Mouse (Mus musculus): Measurements from ENCODE around the gene Tent4b. TPM values are rescaled to one million over a fixed set of nuclear protein-coding genes. Genes with fewer than 3 reads are reported as not detected.

Gene Tent4b
- polyA plus RNA-seq, 1 experiment from 2014 or later = 4.6 TPM

DNA sequence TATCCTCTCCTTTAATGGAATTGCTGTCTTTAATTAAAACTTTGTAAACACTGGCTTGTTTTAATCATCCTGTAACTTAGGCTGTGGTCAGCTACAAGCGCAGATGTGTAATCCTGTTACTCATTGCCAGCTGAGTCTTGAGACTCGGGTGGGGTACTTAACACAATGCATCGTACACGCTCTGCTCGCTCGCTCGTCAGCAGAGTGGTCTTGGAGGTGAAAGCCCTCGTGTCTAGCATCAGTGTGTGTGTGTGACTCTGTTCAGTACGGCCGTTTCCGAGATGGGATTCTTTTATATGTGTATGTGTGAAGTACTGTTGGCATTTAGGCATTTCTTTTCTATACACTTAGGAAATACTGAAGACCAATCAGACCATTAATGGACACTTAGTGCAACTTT, 59.5 kb downstream of the Tent4b start:
- no peaks in the 10 kb centered on the region for H3K9me3 ChIP-seq (ENCODE audit: low read length)
- H3K36me3 ChIP-seq (replicated peaks; ENCODE audit: insufficient read depth, low read length) = peaks cover 37% of the 10 kb centered on the region
- ATAC-seq (no peak), DNase-seq (no peak)
- no peaks in the 10 kb centered on the region for H3K4me1 ChIP-seq (ENCODE audit: insufficient read depth)
- H3K27me3 ChIP-seq (ENCODE audit: insufficient read depth, low read length) = no peaks in the 10 kb centered on the region
- H3K27ac ChIP-seq (ENCODE audit: low read depth) = no peak overlapping the region
- H3K9ac ChIP-seq (replicated peaks) = no peak overlapping the region
- TF ChIP-seq CTCF (IDR thresholded peaks at IDR 0.05; ENCODE audit: low read depth) = no peak
- WGBS (ENCODE audit: insufficient replicate concordance) = 82% methylated on average over 11 of the region's 11 CpGs
- no peak overlapping the region for H3K4me3 ChIP-seq (ENCODE audit: low read depth, low read length)
- no peak overlapping the region for H3K4me2 ChIP-seq (ENCODE audit: low read depth, low read length)

GRCm38 (mm10) chr8:88260466-88260980, 61.5 kb downstream of the Tent4b start:
- DNase-seq (no peak), ATAC-seq (no peak)
- Histone ChIP-seq H3K4me3 (ENCODE audit: low read depth, low read length) (no peak overlapping the region), H3K4me1 (ENCODE audit: insufficient read depth) (no peaks in the 10 kb centered on the region), H3K27me3 (ENCODE audit: insufficient read depth, low read length) (no peaks in the 10 kb centered on the region), H3K36me3 (replicated peaks; ENCODE audit: insufficient read depth, low read length) (peaks cover 20% of the 10 kb centered on the region), H3K9ac (replicated peaks) (no peak overlapping the region), H3K4me2 (ENCODE audit: low read depth, low read length) (no peak overlapping the region), H3K9me3 (ENCODE audit: low read length) (no peaks in the 10 kb centered on the region), H3K27ac (ENCODE audit: low read depth) (no peak overlapping the region)
- TF ChIP-seq EP300 (IDR thresholded peaks at IDR 0.05; ENCODE audit: low read depth) (no peak), CTCF (IDR thresholded peaks at IDR 0.05; ENCODE audit: low read depth) (no peak)
- 85% methylated on average over 7 of the region's 7 CpGs for WGBS (ENCODE audit: insufficient replicate concordance)

DNA sequence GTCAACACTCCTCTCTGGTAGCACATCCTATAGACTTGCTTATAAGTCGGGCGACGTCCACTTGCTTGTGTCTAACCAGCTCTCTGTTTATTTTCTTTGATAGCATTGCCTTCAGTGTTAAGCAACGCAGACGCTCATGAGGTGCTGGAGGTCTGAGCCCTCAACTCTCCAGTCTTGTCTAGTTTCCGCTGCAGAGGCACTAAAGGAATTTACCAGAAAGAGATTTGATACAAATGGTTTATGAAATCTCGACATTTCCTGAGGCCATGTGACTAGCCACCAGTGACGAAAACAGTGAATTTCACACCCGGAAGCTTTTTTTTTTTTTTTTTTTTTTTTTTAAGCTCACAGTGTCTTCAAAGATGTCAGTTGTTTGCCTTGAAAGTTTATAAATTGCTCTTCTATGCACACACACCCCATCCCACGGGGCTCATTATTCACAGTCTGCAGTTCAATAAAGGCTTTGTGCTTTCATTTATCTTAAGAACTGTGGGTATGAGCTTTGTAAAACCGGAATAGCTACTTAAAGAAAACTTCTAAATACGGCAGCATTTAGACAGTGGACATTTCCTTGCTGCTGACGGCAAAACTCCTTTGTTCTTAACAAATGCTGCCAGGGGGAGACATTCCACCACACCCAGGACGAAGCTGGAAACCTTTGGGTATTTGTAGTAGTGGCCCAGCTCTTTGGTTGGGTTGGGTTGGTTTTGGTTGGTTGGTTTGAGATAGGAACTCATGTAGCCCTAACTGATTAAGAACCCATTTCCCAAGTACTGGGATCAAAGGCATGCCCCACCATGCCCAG, 64.0 kb downstream of the Tent4b start:
- 0 out of 2 replicates have a peak, but pooled peaks have one; percentile 12 for TF ChIP-seq CTCF (IDR thresholded peaks at IDR 0.05; ENCODE audit: low read depth)
- no peak for TF ChIP-seq EP300 (IDR thresholded peaks at IDR 0.05; ENCODE audit: low read depth)
- peaks cover 6% of the 10 kb centered on the region; the same call in 1 of the 2 replicates for H3K36me3 ChIP-seq (replicated peaks; ENCODE audit: insufficient read depth, low read length)
- no peaks in the 10 kb centered on the region for H3K27me3 ChIP-seq (ENCODE audit: insufficient read depth, low read length)
- H3K9ac ChIP-seq (replicated peaks) = no peak overlapping the region
- H3K4me2 ChIP-seq (ENCODE audit: low read depth, low read length) = no peak overlapping the region
- H3K4me1 ChIP-seq (ENCODE audit: insufficient read depth) = no peaks in the 10 kb centered on the region
- no peaks in the 10 kb centered on the region for H3K9me3 ChIP-seq (ENCODE audit: low read length)
- no peak overlapping the region for H3K27ac ChIP-seq (ENCODE audit: low read depth)
- H3K4me3 ChIP-seq (ENCODE audit: low read depth, low read length) = no peak overlapping the region
- 68% methylated on average over 14 of the region's 14 CpGs for WGBS (ENCODE audit: insufficient replicate concordance)
- ATAC-seq = no peak
- DNase-seq = no peak

DNA sequence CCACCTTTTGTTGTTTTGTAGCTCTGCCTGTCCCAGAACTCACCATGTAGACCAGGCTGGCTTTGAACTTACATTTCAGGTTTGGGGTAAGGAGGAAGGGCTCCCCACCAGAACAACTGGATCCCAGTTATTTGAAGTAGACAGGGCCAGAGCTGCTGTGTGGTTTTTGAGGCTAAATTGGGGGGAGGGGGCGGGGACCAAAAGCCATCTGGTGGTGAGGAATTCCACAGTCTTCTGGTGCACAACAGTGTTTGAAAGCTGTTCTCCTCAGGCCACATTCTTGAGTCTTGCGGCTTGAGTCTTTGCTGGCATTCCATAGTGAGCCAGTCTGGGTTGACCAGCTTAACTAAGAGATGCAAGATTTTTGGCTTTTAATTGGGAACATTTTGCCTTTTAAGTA, 66.5 kb downstream of the Tent4b start:
- H3K36me3 ChIP-seq (replicated peaks; ENCODE audit: insufficient read depth, low read length) = no peaks in the 10 kb centered on the region
- H3K27ac ChIP-seq (ENCODE audit: low read depth) = no peak overlapping the region
- H3K4me1 ChIP-seq (ENCODE audit: insufficient read depth) = no peaks in the 10 kb centered on the region
- no peak overlapping the region for H3K4me2 ChIP-seq (ENCODE audit: low read depth, low read length)
- WGBS (ENCODE audit: insufficient replicate concordance) = 22% methylated on average over 2 of the region's 2 CpGs
- no peak for DNase-seq
- TF ChIP-seq EP300 (IDR thresholded peaks at IDR 0.05; ENCODE audit: low read depth) = no peak
- no peak for TF ChIP-seq CTCF (IDR thresholded peaks at IDR 0.05; ENCODE audit: low read depth)
- no peak overlapping the region for H3K9ac ChIP-seq (replicated peaks)
- no peak for ATAC-seq
- H3K27me3 ChIP-seq (ENCODE audit: insufficient read depth, low read length) = no peaks in the 10 kb centered on the region
- no peaks in the 10 kb centered on the region for H3K9me3 ChIP-seq (ENCODE audit: low read length)
- no peak overlapping the region for H3K4me3 ChIP-seq (ENCODE audit: low read depth, low read length)

DNA sequence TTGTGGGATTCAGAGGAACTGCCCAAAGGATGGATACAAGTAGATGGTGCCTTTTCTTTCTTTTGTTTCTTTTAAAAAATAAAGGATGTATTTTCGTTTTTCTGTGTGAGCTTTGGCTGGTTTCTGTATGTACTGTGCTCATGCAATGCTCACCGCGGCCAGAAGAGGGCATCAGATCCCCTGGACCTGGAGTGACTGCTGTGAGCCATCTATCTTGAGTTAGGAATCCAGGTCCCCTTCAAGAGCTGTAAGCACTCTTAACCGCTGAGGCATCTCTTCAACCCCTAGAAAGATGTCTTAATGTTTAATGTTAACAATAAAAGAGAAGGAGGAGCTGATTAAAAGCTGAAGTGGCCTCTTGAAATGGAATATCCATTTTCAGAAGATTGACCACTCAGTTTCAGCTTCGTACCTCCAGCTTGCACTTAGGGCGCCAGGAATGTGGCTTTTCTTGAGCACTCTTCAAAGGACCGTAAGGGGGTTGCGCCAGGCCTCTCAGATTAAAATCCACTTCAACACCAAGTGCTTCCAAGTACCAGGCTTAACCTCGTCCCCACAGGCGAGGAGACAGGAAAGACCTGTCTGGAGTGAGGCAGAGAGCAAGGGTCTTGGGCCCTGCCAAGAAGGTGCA, 67.3 kb downstream of the Tent4b start:
- ATAC-seq = no peak
- 53% methylated on average over 10 of the region's 10 CpGs for WGBS (ENCODE audit: insufficient replicate concordance)
- H3K4me2 ChIP-seq (ENCODE audit: low read depth, low read length) = no peak overlapping the region
- H3K9ac ChIP-seq (replicated peaks) = no peak overlapping the region
- no peak overlapping the region for H3K4me3 ChIP-seq (ENCODE audit: low read depth, low read length)
- TF ChIP-seq EP300 (IDR thresholded peaks at IDR 0.05; ENCODE audit: low read depth) = no peak
- TF ChIP-seq CTCF (IDR thresholded peaks at IDR 0.05; ENCODE audit: low read depth) = peak; percentile 91
- H3K27ac ChIP-seq (ENCODE audit: low read depth) = no peak overlapping the region
- no peaks in the 10 kb centered on the region for H3K36me3 ChIP-seq (replicated peaks; ENCODE audit: insufficient read depth, low read length)
- H3K4me1 ChIP-seq (ENCODE audit: insufficient read depth) = no peaks in the 10 kb centered on the region
- H3K27me3 ChIP-seq (ENCODE audit: insufficient read depth, low read length) = no peaks in the 10 kb centered on the region
- H3K9me3 ChIP-seq (ENCODE audit: low read length) = no peaks in the 10 kb centered on the region
- peak; percentile 87 for DNase-seq

DNA sequence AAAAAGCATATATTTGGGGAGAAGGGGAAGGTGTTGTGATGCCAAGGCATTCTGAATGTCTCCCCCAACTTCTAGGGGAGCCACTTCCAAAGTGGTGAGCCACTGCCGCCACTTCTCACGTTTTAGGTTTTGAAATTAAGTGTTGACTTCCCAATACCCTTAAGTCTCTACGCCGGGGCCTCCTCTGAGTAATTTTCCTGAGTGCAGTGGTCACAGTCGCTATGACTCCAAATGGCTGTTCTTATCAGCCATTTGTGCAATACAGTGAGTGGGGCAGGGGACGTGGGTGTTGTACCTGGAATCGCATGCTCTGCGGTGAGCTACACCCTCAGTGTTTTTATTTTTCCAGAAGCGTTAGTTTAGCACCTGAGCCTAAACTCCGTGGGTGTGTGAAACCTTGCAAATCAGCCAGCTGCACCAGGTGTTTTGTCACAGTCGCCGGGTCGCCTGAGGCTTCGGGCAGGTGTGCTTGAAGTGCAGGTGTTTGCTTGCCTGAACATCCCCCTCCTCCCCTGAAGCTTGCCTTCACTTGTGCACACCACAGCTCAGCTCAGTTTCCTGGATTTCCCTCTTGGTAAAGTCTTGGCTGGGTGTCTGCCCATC, 67.9 kb downstream of the Tent4b start:
- 73% methylated on average over 14 of the region's 14 CpGs for WGBS (ENCODE audit: insufficient replicate concordance)
- Histone ChIP-seq H3K9ac (replicated peaks) (no peak overlapping the region), H3K4me2 (ENCODE audit: low read depth, low read length) (no peak overlapping the region), H3K36me3 (replicated peaks; ENCODE audit: insufficient read depth, low read length) (no peaks in the 10 kb centered on the region), H3K4me3 (ENCODE audit: low read depth, low read length) (no peak overlapping the region), H3K27me3 (ENCODE audit: insufficient read depth, low read length) (peaks cover 4% of the 10 kb centered on the region; the same call in 1 of the 2 replicates), H3K4me1 (ENCODE audit: insufficient read depth) (peaks cover under 1% of the 10 kb centered on the region; the same call in 1 of the 2 replicates), H3K9me3 (ENCODE audit: low read length) (no peaks in the 10 kb centered on the region), H3K27ac (ENCODE audit: low read depth) (no peak overlapping the region)
- no peak for TF ChIP-seq EP300 (IDR thresholded peaks at IDR 0.05; ENCODE audit: low read depth)
- no peak for TF ChIP-seq CTCF (IDR thresholded peaks at IDR 0.05; ENCODE audit: low read depth)
- ATAC-seq (no peak), DNase-seq (no peak)

Measured in liver, postnatal 0 days (tissue).